ENCODE assay signal across 9 mouse cellular contexts in genomic region chr15:96170986-96171769, GRCm38 (mm10).
A peak's percentile ranks its signal among the peaks of the same experiment; 100 is the strongest.
DNase-seq lines count a peak whose midpoint lies in the region; ATAC-seq and TF ChIP-seq lines count a peak whose summit lies in the region.
"Had no signal": no experiment of that assay in that cellular context is flagged by ENCODE, and none has a peak within 500 bp of the region (broad histone marks: within the 10 kb centered on the region; RNA-seq: fewer than 3 reads in every experiment).

No protein-coding gene starts in this region.

- peak; percentile 62 for ATAC-seq in cerebellum, adult (ENCODE audit: insufficient number of reproducible peaks, low FRiP score, low TSS enrichment)
- 0 out of 2 replicates have a peak, but pooled peaks have one; percentile 18 for ATAC-seq in forebrain, embryonic 11.5 days (replicated peaks; ENCODE audit: low FRiP score)
- peak; percentile 72 for ATAC-seq in stomach, postnatal 0 days (ENCODE audit: low FRiP score, low TSS enrichment)
- no peak for ATAC-seq in megakaryocyte progenitor cell, adult 5-6 weeks (replicated peaks; ENCODE audit: poor library complexity)

- no peak for DNase-seq in cerebellum, postnatal 4 days (ENCODE audit: low spot score in 2 of 2)
- DNase-seq in WW6 (ENCODE audit: low read depth, low spot score), result peak; percentile 36
- DNase-seq in forebrain, embryonic 11.5 days (ENCODE audit: low spot score), result no peak
- DNase-seq in kidney, postnatal 10 days, result peak; percentile 47
- peak; percentile 28 for DNase-seq in lung, postnatal 25 days (ENCODE audit: low spot score)
- peak; percentile 51 for DNase-seq in stomach, postnatal 0 days (ENCODE audit: low spot score)

- no peaks in the 10 kb centered on the region for H3K9me3 ChIP-seq in forebrain, embryonic 11.5 days (ENCODE audit: control insufficient read depth, low read length)
- no peaks in the 10 kb centered on the region for H3K9me3 ChIP-seq in stomach, postnatal 0 days (ENCODE audit: control insufficient read depth, low read length)

- no peak overlapping the region for H3K27ac ChIP-seq in forebrain, embryonic 11.5 days (ENCODE audit: low read depth, low read length)
- no peak overlapping the region for H3K27ac ChIP-seq in stomach, postnatal 0 days (replicated peaks)

- TF ChIP-seq EP300 in stomach, postnatal 0 days (optimal IDR thresholded peaks at IDR 0.05), result no peak

- H3K4me1 ChIP-seq in forebrain, embryonic 11.5 days (replicated peaks; ENCODE audit: control insufficient read depth, insufficient read depth, low read length), result peaks cover 5% of the 10 kb centered on the region
- no peaks in the 10 kb centered on the region for H3K4me1 ChIP-seq in stomach, postnatal 0 days (replicated peaks; ENCODE audit: control insufficient read depth, insufficient read depth)

- no peaks in the 10 kb centered on the region for H3K36me3 ChIP-seq in forebrain, embryonic 11.5 days (ENCODE audit: control insufficient read depth, insufficient read depth, low read length)
- H3K36me3 ChIP-seq in stomach, postnatal 0 days (ENCODE audit: control insufficient read depth, insufficient read depth, low read length), result no peaks in the 10 kb centered on the region

- H3K9ac ChIP-seq in forebrain, embryonic 11.5 days (ENCODE audit: low read length), result no peak overlapping the region
- H3K9ac ChIP-seq in stomach, postnatal 0 days (ENCODE audit: low read length), result no peak overlapping the region

- H3K4me2 ChIP-seq in forebrain, embryonic 11.5 days (ENCODE audit: low read depth, low read length, severe bottlenecking), result peak overlapping the region; percentile 38; the same call in 1 of the 2 replicates
- H3K4me2 ChIP-seq in stomach, postnatal 0 days (replicated peaks; ENCODE audit: low read depth), result peak overlapping the region; percentile 52

- no peak overlapping the region; the same call in 1 of the 2 replicates for H3K4me3 ChIP-seq in forebrain, embryonic 11.5 days (ENCODE audit: low read depth, low read length)
- H3K4me3 ChIP-seq in stomach, postnatal 0 days (ENCODE audit: low read depth, low read length), result peak overlapping the region; percentile 31
- H3K4me3 ChIP-seq: erythroblast, embryonic 14.5 days had no signal

- H3K27me3 ChIP-seq in forebrain, embryonic 11.5 days (ENCODE audit: control insufficient read depth, insufficient read depth, low read length), result no peaks in the 10 kb centered on the region
- no peaks in the 10 kb centered on the region for H3K27me3 ChIP-seq in stomach, postnatal 0 days (ENCODE audit: control insufficient read depth, insufficient read depth, low read length)

- no peak for TF ChIP-seq CTCF in stomach, postnatal 0 days (IDR thresholded peaks at IDR 0.05; ENCODE audit: low read depth)

- 10% methylated on average over 22 of the region's 22 CpGs for WGBS in forebrain, embryonic 11.5 days
- WGBS in stomach, postnatal 0 days, result 11% methylated on average over 22 of the region's 22 CpGs

Comparison
In these comparisons a context has a peak if more than half of its experiments do, and no peak if none do; other contexts are left out.
1. DNase-seq: peak in WW6 (single experiment), kidney, postnatal 10 days (single experiment), lung, postnatal 25 days (single experiment) and stomach, postnatal 0 days (single experiment); none in cerebellum, postnatal 4 days (0 of 2) and forebrain, embryonic 11.5 days (single experiment).